Mouse (Mus musculus): Measurements from ENCODE around the gene Lipc. TPM values are rescaled to one million over a fixed set of nuclear protein-coding genes. Genes with fewer than 3 reads are reported as not detected.
A peak's percentile ranks its signal among the peaks of the same experiment; 100 is the strongest.

The Lipc gene
- polyA plus RNA-seq, 1 experiment from 2014 or later, result not detected

GRCm38 (mm10) chr9:70891431-70892133 is 60.4 kb downstream of the Lipc start:
- ATAC-seq (replicated peaks; ENCODE audit: low FRiP score, low TSS enrichment, low read depth), result no peak
- Histone ChIP-seq H3K9me3 (ENCODE audit: control insufficient read depth, low read length) (no peaks in the 10 kb centered on the region), H3K27ac (ENCODE audit: low read depth) (no peak overlapping the region), H3K27me3 (replicated peaks; ENCODE audit: control insufficient read depth, insufficient read depth, low read length) (no peaks in the 10 kb centered on the region), H3K4me3 (ENCODE audit: low read depth, low read length) (no peak overlapping the region), H3K36me3 (ENCODE audit: control insufficient read depth, insufficient read depth, low read length) (no peaks in the 10 kb centered on the region), H3K9ac (ENCODE audit: low read length) (no peak overlapping the region), H3K4me1 (replicated peaks; ENCODE audit: control insufficient read depth, insufficient read depth, low read length) (0 out of 2 replicates have a peak, but pooled peaks cover 6% of the 10 kb centered on the region), H3K4me2 (ENCODE audit: low read length) (no peak overlapping the region)
- DNase-seq (ENCODE audit: low spot score), result no peak
- WGBS, result 46% methylated on average over 8 of the region's 8 CpGs

GRCm38 (mm10) chr9:70890736-70891135 is 61.3 kb downstream of the Lipc start:
- Histone ChIP-seq H3K36me3 (ENCODE audit: control insufficient read depth, insufficient read depth, low read length) (no peaks in the 10 kb centered on the region), H3K27me3 (replicated peaks; ENCODE audit: control insufficient read depth, insufficient read depth, low read length) (no peaks in the 10 kb centered on the region), H3K9me3 (ENCODE audit: control insufficient read depth, low read length) (no peaks in the 10 kb centered on the region), H3K4me1 (replicated peaks; ENCODE audit: control insufficient read depth, insufficient read depth, low read length) (0 out of 2 replicates have a peak, but pooled peaks cover 6% of the 10 kb centered on the region), H3K4me3 (ENCODE audit: low read depth, low read length) (no peak overlapping the region), H3K4me2 (ENCODE audit: low read length) (no peak overlapping the region), H3K9ac (ENCODE audit: low read length) (no peak overlapping the region), H3K27ac (ENCODE audit: low read depth) (no peak overlapping the region)
- no peak for DNase-seq (ENCODE audit: low spot score)
- 85% methylated on average over 7 of the region's 7 CpGs for WGBS
- no peak for ATAC-seq (replicated peaks; ENCODE audit: low FRiP score, low TSS enrichment, low read depth)

GRCm38 (mm10) chr9:70888969-70889368 is 63.1 kb downstream of the Lipc start:
- peak; percentile 85 for ATAC-seq (replicated peaks; ENCODE audit: low FRiP score, low TSS enrichment, low read depth)
- no peaks in the 10 kb centered on the region for H3K9me3 ChIP-seq (ENCODE audit: control insufficient read depth, low read length)
- H3K36me3 ChIP-seq (ENCODE audit: control insufficient read depth, insufficient read depth, low read length), result no peaks in the 10 kb centered on the region
- H3K27me3 ChIP-seq (replicated peaks; ENCODE audit: control insufficient read depth, insufficient read depth, low read length), result no peaks in the 10 kb centered on the region
- no peak overlapping the region for H3K4me2 ChIP-seq (ENCODE audit: low read length)
- H3K9ac ChIP-seq (ENCODE audit: low read length), result no peak overlapping the region
- 0 out of 2 replicates have a peak, but pooled peaks cover 6% of the 10 kb centered on the region for H3K4me1 ChIP-seq (replicated peaks; ENCODE audit: control insufficient read depth, insufficient read depth, low read length)
- no peak overlapping the region for H3K4me3 ChIP-seq (ENCODE audit: low read depth, low read length)
- peak overlapping the region; percentile 64 for H3K27ac ChIP-seq (ENCODE audit: low read depth)
- peak; percentile 59 for DNase-seq (ENCODE audit: low spot score)
- 63% methylated on average over 4 of the region's 4 CpGs for WGBS

DNA sequence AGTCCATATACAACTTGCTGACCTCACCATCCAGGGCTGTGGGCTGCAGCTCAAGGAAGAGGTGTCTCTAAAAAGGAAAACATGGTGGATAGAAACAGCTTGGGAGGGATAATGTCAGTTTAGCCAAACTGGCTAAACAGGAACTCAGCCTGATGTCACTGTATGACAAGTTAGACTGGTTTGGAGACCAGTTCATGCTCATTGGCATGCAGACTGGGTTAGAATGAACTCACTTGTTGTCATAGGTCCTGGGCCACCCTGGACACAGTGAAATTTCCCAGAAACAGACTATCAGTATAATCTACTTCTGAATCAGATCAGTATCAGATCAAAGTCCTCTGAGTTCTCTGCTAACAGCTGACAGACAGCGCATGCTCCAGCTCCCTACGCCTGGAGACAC is 63.5 kb downstream of the Lipc start:
- WGBS, result 81% methylated on average over 2 of the region's 2 CpGs
- Histone ChIP-seq H3K27ac (ENCODE audit: low read depth) (peak overlapping the region; percentile 64), H3K9me3 (ENCODE audit: control insufficient read depth, low read length) (no peaks in the 10 kb centered on the region), H3K4me2 (ENCODE audit: low read length) (no peak overlapping the region), H3K4me1 (replicated peaks; ENCODE audit: control insufficient read depth, insufficient read depth, low read length) (0 out of 2 replicates have a peak, but pooled peaks cover 6% of the 10 kb centered on the region), H3K27me3 (replicated peaks; ENCODE audit: control insufficient read depth, insufficient read depth, low read length) (no peaks in the 10 kb centered on the region), H3K4me3 (ENCODE audit: low read depth, low read length) (no peak overlapping the region), H3K36me3 (ENCODE audit: control insufficient read depth, insufficient read depth, low read length) (no peaks in the 10 kb centered on the region), H3K9ac (ENCODE audit: low read length) (no peak overlapping the region)
- peak; percentile 54 for ATAC-seq (replicated peaks; ENCODE audit: low FRiP score, low TSS enrichment, low read depth)
- DNase-seq (ENCODE audit: low spot score), result peak; percentile 52

DNA sequence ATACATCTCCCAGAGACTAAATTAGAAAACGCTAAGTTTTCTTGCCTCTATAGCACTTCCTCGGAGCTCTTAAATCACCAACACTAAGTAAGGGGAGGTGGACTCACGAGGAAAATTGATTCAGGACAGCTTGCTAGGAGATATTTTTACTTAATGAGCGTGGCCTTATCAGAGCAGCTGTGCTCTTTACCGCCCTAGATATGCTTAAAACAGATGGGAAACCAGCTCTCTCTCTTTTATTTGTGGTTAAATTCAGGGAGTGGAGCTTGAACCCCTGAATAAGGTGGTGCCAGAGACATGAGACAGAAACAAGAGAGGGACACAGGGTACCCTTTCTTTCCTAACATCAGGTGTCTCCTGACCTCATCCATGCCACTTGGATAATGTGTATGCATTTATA is 70.0 kb downstream of the Lipc start:
- no peak for ATAC-seq (replicated peaks; ENCODE audit: low FRiP score, low TSS enrichment, low read depth)
- WGBS, result 62% methylated on average over 5 of the region's 5 CpGs
- H3K4me2 ChIP-seq (ENCODE audit: low read length), result no peak overlapping the region

GRCm38 (mm10) chr9:70878823-70879222 is 73.2 kb downstream of the Lipc start:
- no peak overlapping the region for H3K4me3 ChIP-seq (ENCODE audit: low read depth, low read length)
- peak; percentile 29 for DNase-seq (ENCODE audit: low spot score)
- no peaks in the 10 kb centered on the region for H3K36me3 ChIP-seq (ENCODE audit: control insufficient read depth, insufficient read depth, low read length)
- H3K27ac ChIP-seq (ENCODE audit: low read depth), result no peak overlapping the region
- no peak overlapping the region for H3K4me2 ChIP-seq (ENCODE audit: low read length)
- H3K27me3 ChIP-seq (replicated peaks; ENCODE audit: control insufficient read depth, insufficient read depth, low read length), result no peaks in the 10 kb centered on the region
- no peaks in the 10 kb centered on the region for H3K4me1 ChIP-seq (replicated peaks; ENCODE audit: control insufficient read depth, insufficient read depth, low read length)
- no peaks in the 10 kb centered on the region for H3K9me3 ChIP-seq (ENCODE audit: control insufficient read depth, low read length)
- H3K9ac ChIP-seq (ENCODE audit: low read length), result no peak overlapping the region
- ATAC-seq (replicated peaks; ENCODE audit: low FRiP score, low TSS enrichment, low read depth), result no peak

More for the DNA sequence above, 70.0 kb downstream of the Lipc start:
- H3K27me3 ChIP-seq (replicated peaks; ENCODE audit: control insufficient read depth, insufficient read depth, low read length), result no peaks in the 10 kb centered on the region
- no peaks in the 10 kb centered on the region for H3K36me3 ChIP-seq (ENCODE audit: control insufficient read depth, insufficient read depth, low read length)
- DNase-seq (ENCODE audit: low spot score), result no peak
- H3K9me3 ChIP-seq (ENCODE audit: control insufficient read depth, low read length), result no peaks in the 10 kb centered on the region
- H3K9ac ChIP-seq (ENCODE audit: low read length), result no peak overlapping the region
- H3K4me3 ChIP-seq (ENCODE audit: low read depth, low read length), result no peak overlapping the region
- H3K27ac ChIP-seq (ENCODE audit: low read depth), result no peak overlapping the region
- no peaks in the 10 kb centered on the region for H3K4me1 ChIP-seq (replicated peaks; ENCODE audit: control insufficient read depth, insufficient read depth, low read length)

DNA sequence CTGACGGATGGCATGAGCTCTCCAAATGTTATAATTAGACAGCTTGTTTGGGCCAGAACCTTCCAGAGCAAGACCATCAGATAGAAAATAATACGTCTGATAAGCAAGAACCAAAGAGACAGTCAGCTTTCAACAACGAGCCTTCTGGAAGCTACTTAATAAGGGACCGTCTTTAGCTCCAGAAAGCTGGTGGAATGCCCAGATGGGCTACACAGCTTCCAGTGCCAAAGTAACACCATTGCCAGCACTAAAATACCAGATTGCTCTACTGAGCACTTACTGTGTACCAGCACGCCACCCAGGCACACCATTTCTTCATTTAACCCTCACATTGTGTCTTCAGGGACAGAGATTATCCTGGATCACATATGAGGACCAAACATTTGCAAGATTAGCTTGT is 73.9 kb downstream of the Lipc start:
- ATAC-seq (replicated peaks; ENCODE audit: low FRiP score, low TSS enrichment, low read depth), result no peak
- no peaks in the 10 kb centered on the region for H3K27me3 ChIP-seq (replicated peaks; ENCODE audit: control insufficient read depth, insufficient read depth, low read length)
- H3K36me3 ChIP-seq (ENCODE audit: control insufficient read depth, insufficient read depth, low read length), result no peaks in the 10 kb centered on the region
- H3K9me3 ChIP-seq (ENCODE audit: control insufficient read depth, low read length), result no peaks in the 10 kb centered on the region
- no peak overlapping the region for H3K9ac ChIP-seq (ENCODE audit: low read length)
- H3K4me3 ChIP-seq (ENCODE audit: low read depth, low read length), result no peak overlapping the region
- H3K4me2 ChIP-seq (ENCODE audit: low read length), result no peak overlapping the region
- no peaks in the 10 kb centered on the region for H3K4me1 ChIP-seq (replicated peaks; ENCODE audit: control insufficient read depth, insufficient read depth, low read length)
- H3K27ac ChIP-seq (ENCODE audit: low read depth), result no peak overlapping the region
- WGBS, result 85% methylated on average over 5 of the region's 5 CpGs
- no peak for DNase-seq (ENCODE audit: low spot score)

GRCm38 (mm10) chr9:70875490-70875889 is 76.5 kb downstream of the Lipc start:
- DNase-seq (ENCODE audit: low spot score) (no peak), ATAC-seq (replicated peaks; ENCODE audit: low FRiP score, low TSS enrichment, low read depth) (no peak)
- Histone ChIP-seq H3K9ac (ENCODE audit: low read length) (no peak overlapping the region), H3K4me1 (replicated peaks; ENCODE audit: control insufficient read depth, insufficient read depth, low read length) (no peaks in the 10 kb centered on the region), H3K27ac (ENCODE audit: low read depth) (no peak overlapping the region), H3K36me3 (ENCODE audit: control insufficient read depth, insufficient read depth, low read length) (no peaks in the 10 kb centered on the region), H3K9me3 (ENCODE audit: control insufficient read depth, low read length) (no peaks in the 10 kb centered on the region), H3K4me2 (ENCODE audit: low read length) (no peak overlapping the region), H3K27me3 (replicated peaks; ENCODE audit: control insufficient read depth, insufficient read depth, low read length) (no peaks in the 10 kb centered on the region), H3K4me3 (ENCODE audit: low read depth, low read length) (no peak overlapping the region)
- WGBS, result 70% methylated on average over 4 of the region's 4 CpGs

- Histone ChIP-seq H3K4me1 (replicated peaks; ENCODE audit: control insufficient read depth, insufficient read depth, low read length) (no peaks in the 10 kb centered on the region), H3K9ac (ENCODE audit: low read length) (no peak overlapping the region), H3K36me3 (ENCODE audit: control insufficient read depth, insufficient read depth, low read length) (no peaks in the 10 kb centered on the region), H3K4me3 (ENCODE audit: low read depth, low read length) (no peak overlapping the region), H3K27ac (ENCODE audit: low read depth) (no peak overlapping the region), H3K27me3 (replicated peaks; ENCODE audit: control insufficient read depth, insufficient read depth, low read length) (no peaks in the 10 kb centered on the region), H3K4me2 (ENCODE audit: low read length) (no peak overlapping the region), H3K9me3 (ENCODE audit: control insufficient read depth, low read length) (no peaks in the 10 kb centered on the region)
- 85% methylated on average over 4 of the region's 4 CpGs for WGBS
- no peak for ATAC-seq (replicated peaks; ENCODE audit: low FRiP score, low TSS enrichment, low read depth)
- DNase-seq (ENCODE audit: low spot score), result no peak
Measured at GRCm38 (mm10) chr9:70875059-70875458, 77.0 kb downstream of the Lipc start.

All from intestine, embryonic 14.5 days (tissue).